Mouse (Mus musculus) ES-Bruce4 (cell line): Measurements from ENCODE around the gene Krt1.

Source experiments
- CTCF ChIP-seq: IDR thresholded peaks from one replicate; pipeline ENCODE4 v1.8.1; 2011; ENCODE audit warnings: low read depth, low read length
- POLR2A ChIP-seq: IDR thresholded peaks from one replicate; pipeline ENCODE4 v1.8.1; 2011; ENCODE audit warnings: low read length; ENCODE audit not compliant: insufficient read depth

DNA sequence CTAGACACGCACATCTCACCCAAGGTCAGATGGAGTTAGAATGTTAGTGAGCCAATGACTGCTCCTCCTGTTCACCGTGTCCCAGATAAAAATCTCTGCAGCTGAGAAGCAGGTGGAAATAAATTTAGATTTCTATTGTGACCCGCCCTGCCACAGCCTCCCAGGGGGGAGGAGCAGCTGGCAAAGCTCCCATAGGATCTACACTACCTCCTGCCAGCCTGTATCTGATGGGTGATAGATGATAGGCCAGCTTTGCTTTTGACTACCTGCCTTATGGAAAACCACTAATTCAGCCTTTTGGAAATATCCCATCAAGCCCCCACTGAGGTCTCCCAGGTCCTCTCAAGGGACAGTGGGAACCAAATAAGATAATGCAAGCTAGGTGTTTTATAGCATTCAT lies 5.1 kb upstream of the Krt1 start:
- TF ChIP-seq CTCF (no peak), POLR2A (no peak)
